Mouse (Mus musculus): ENCODE measurements around the gene Snapc4.
"Not testable (repeated sequence)": the region's sequence is repeated elsewhere in the genome, so short reads cannot be mapped to it uniquely, and the experiment has no call there.

The Snapc4 gene

GRCm38 (mm10) chr2:26380131-26380771, at the start of gene Snapc4:
Gene Snapc4, minus strand, starts transcription at chr2:26380653.
- DNase-seq (ENCODE audit: low spot score): peak; percentile 82

DNA sequence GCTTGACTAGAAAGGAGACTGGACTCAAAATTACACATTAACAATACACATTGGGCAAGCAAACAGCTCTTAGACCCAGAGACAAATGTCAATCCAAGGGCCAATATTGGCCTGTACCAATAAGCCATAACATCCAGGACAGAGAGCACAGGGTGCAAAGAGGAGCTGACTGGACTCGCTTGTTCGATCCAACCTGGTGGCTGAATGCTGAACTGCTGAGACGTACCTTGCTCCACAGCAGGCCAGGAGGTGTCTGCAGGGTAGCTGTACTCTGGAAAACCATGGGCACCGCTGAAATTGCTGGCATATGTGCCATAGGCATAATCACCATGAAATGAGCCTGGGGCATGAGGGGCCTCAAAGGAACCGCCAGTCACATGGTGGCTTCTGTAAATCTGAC, 49.4 kb upstream of the Snapc4 start:
- no peak for DNase-seq (ENCODE audit: low spot score)

- no peak for DNase-seq (ENCODE audit: low spot score)
These were observed 44.1 kb upstream of the Snapc4 start for GRCm38 (mm10) chr2:26424541-26424940.

GRCm38 (mm10) chr2:26423086-26423485, 42.6 kb upstream of the Snapc4 start:
- no peak for DNase-seq (ENCODE audit: low spot score)

DNA sequence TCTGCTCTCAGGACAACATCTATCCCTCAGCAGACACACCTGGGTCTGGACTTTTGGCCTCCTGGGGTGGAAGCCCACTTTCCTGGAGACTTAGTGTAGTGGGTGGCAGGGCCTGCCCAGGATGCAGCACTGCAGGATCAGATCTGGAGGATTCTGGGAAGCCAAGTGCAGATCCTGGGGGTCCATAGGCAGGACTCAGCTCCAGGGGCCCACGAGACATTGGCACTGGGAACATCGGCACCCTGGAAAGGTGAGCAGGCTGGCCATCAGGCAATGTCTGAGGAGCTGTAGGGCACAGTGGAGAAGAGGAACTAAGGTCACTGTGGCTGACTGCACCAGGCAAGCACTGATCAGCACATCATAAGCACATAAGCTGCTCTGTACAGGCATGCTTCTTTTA, 41.5 kb upstream of the Snapc4 start:
- DNase-seq (ENCODE audit: low spot score): no peak

GRCm38 (mm10) chr2:26418120-26418519, 37.7 kb upstream of the Snapc4 start:
- DNase-seq (ENCODE audit: low spot score): no peak

DNA sequence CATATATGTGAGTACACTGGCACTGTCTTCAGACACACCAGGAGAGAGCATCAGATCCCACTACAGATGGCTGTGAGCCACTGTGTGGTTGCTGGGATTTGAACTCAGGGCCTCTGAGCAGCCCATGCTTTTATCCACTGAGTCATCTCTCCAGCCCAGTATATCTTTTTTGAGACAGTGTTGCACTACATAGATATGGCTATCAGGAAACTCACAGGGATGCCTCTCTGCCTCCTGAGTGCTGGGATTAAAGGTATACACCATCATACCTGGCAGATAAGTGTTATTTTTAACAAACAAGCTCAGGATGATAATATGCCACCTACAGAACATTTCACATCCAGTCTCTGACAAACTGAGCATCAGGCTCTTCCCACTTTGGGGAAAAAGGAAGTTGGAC, 36.6 kb upstream of the Snapc4 start:
- no peak for DNase-seq (ENCODE audit: low spot score)

- no peak for DNase-seq (ENCODE audit: low spot score)
These were observed 30.5 kb upstream of the Snapc4 start for GRCm38 (mm10) chr2:26410931-26411411.

- DNase-seq (ENCODE audit: low spot score): no peak
These were observed 29.6 kb upstream of the Snapc4 start for GRCm38 (mm10) chr2:26410091-26410490.

DNA sequence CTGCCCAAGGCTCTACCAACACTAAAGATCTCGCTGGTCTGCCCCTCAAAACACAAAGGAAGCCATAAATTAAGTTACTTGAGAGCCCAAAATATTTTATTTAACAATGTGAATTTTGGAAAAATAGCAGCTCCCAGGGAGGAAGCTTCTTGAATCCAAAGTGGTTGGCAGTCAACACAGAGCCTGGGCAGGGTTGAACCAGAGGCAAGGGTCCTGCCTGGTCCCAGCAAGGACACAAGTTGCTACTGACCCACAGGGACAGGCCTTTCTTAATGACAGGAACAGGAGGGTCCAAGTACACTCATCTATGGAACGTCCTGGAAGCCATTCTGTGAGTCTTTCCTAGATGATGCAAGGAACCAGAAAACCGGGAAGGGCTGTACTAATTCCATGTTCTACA, 28.9 kb upstream of the Snapc4 start:
- DNase-seq (ENCODE audit: low spot score): no peak

DNA sequence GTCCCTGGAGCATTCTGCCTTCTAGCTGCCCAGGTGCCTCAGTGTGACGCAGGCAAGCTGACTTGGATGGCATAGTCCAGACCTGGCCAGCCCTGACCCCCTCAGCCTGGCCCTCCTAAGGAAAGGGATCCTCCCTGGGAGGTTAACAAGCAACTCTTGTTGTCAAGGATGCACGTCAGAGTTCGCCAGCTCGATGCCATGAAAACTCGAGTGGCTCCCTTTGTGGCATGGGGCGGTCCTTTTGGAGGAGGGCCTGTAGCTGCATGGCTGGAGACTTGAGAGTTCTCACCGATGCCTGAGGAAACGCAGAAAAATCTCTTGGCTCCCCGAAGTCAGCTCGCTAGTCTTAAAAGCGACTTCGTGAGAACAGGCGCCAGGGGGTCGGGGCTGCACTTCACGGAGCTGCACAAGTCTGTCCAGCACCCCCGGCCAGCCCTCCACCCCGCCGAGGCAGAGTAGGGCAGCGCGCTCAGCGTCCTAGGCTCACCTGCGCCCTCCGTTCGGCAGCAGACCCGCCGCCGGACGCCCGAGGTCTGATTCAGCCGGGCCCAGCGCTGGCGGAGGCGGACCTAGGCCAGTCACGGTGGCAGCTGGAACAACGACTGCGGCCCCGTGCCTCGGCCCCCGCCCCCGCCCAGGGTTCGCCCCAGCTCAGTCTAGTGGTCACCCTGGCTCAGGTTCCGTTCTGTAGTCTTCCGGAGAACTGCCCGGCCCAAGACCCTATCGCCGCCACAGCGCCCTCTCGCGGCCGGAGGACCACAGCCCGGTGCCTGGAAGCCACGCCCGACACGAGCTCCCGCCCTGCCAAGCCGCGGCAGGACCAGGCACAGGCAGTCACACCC, 28.3 kb upstream of the Snapc4 start, which contains the start of gene Inpp5e:
TSS of gene Inpp5e (minus strand) at position 689 of the 842 bp plus-strand sequence.
- peak; percentile 98 for DNase-seq (ENCODE audit: low spot score)

DNA sequence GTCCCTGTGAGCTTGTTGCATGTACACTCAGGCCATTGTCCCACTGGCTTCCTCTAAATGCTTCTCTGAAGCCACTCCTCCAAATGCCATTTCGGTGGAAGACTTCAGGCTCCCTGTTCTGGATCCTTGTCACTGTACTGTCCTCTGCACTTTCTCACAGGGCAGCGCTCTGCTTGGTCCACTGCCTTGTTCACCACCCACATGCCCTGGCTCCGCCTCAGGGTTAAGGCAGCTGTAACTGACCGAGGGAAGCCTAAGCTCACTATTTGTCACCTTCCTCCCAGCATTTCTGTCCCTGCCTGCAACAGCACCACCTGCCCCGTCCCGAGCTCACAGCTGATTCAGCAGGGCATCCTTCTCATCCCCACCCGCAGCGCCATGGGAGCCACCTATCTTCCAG, 22.9 kb upstream of the Snapc4 start:
- DNase-seq (ENCODE audit: low spot score): no peak

DNA sequence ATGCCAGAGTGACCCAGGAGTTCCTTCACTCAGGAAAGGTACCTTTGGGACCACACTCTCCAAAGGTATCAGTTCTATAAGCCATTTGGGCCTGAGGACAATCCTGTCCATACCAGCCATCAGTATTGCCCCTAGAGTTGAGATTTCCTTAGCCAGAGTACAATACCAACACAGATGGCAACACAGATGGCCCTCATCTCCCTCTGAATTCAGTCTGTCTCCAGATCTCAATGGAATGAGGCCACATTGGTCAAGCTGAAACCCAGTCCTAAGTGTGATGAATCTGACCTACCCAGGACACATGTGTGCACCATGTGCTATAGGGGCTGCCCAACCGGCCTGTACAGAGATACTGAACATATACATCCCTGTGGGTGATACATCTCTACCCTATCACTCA, 21.8 kb upstream of the Snapc4 start:
- DNase-seq (ENCODE audit: low spot score): no peak

DNA sequence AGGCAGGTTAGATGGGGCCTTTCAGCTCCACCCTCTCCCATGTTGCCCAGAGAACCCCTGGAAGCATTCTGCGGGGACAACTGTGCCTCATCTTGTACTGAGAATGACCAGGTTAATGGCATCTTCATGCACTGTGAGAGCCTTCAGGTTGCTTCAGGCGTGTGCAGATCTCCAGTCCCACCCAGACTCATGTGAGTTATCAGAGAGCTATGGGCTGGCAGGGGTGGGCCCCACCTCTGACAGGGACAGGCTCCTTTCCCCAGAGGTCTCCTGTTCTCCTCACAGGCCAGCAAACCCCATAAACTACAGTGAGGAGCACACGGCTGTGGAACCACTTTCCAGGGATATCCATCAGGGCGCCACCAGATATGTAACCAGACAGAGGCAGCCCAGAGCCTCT, 20.6 kb upstream of the Snapc4 start:
- no peak for DNase-seq (ENCODE audit: low spot score)

DNA sequence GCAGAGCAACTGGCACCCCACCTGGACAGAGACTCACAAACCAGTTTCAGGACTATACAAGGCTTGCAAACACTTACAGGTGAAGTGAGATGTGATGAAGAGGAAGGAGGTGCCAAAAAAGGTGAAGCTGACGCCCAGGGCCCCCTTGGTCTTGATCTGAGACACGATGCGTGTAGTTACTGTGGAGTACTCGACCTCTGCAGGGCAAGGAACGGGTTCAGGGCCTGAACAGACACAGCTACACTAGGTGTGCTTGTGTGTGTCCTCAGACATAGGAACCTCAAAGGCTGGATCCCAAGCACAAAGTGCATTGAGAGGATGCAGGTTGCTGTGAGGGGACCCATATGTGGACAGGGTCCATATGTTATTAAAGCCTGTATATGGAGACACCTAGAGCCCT, 19.8 kb upstream of the Snapc4 start:
- DNase-seq (ENCODE audit: low spot score): no peak

DNA sequence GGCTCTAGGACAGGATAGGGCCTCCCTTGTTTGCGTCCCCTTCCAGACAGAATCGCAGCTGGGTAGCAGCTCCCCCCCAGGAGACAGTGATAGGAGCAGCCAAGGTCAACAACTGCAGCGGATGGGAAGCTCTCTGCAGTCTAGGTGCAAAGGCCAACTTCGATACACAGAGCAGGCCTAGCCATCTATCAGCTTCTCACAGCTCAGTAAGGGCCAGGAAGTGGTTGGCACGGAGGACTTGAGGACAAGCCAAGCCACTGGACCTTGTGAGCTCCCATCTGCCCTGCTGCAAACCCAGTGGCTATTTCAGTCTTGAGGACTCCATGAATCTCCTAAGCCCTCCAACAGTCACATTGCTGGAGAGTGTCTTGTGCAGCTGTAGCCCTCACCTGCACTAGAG, 19.2 kb upstream of the Snapc4 start:
- DNase-seq (ENCODE audit: low spot score): no peak

GRCm38 (mm10) chr2:26398978-26399377, 18.5 kb upstream of the Snapc4 start:
- DNase-seq (ENCODE audit: low spot score): no peak

DNA sequence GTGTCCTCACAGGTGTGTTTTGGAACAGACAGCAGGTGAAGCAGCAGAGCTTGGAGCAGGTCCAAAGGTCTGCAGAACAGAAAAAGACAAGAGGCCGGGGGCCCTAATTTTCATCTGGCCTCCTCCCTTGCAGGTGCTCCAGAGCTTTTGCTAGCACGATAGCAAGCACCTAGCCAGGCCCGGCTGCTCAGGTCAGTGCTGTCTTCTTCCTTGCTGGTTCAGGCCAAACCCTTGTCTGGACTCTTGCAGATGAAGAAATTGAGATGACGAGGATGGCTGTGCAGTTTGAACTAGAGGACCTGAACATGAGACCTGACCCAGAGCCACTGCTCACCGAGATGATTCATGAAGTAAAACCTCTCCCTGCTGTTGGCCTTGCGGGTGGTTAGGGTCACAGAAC, 11.2 kb upstream of the Snapc4 start:
- DNase-seq (ENCODE audit: low spot score): no peak

GRCm38 (mm10) chr2:26390954-26391353, 10.5 kb upstream of the Snapc4 start:
- DNase-seq (ENCODE audit: low spot score): no peak

GRCm38 (mm10) chr2:26389154-26389690, 8.8 kb upstream of the Snapc4 start, which contains the start of the genes Entr1 and Pmpca:
Gene Entr1, minus strand, starts transcription at chr2:26389316.
Gene Pmpca, plus strand, starts transcription at chr2:26389339.
- DNase-seq (ENCODE audit: low spot score): peak; percentile 85

DNA sequence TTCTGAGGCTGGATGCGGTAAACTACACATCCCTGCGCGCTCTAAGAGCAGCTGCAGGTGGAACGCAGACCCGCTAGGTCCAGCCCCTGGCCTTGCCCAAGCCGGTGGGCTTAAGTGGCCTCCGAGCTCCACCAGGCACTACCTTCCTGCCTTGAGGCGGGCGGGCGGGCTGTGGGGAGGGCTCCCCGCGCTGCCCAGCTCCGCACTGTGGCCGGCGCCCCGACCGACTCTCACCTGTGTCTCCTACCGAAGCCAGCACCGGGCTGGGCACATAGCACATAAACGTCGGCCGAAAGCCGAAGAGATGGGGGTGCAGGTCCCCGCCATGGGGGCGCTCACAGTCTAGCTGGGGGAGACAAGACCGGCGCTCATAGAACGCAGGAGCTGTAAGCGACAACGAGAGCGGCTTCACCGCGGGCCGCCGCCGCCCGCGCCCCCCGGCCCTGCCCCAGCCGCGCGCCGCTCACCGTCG, 8.3 kb upstream of the Snapc4 start:
- no peak for DNase-seq (ENCODE audit: low spot score)

DNA sequence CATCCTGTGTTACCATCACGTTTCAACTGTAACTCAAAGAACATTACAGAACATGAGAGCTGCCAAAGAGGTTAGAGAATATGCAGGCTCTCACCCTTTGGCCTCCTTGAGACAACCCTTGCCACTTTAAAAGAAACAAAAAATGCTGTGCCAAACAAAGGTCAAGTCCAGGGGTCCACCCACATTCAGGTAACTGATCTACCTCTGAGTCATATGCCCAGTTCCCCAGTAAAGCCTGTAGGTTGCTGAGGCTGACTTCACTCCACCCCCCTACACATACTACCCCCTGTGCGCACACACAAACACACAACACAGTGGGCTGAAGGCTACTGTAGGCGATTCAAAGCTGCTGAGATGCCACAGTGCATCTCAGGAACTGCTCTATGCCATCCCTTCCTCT, 7.3 kb upstream of the Snapc4 start:
- DNase-seq (ENCODE audit: low spot score): no peak

GRCm38 (mm10) chr2:26380871-26381270, 418 bp upstream of the Snapc4 start:
- not testable (repeated sequence) for DNase-seq (ENCODE audit: low spot score)
